Mouse (Mus musculus) embryonic facial prominence, embryonic 10.5 days (tissue): ENCODE data around the gene Bcap29. TPM values are rescaled to one million over a fixed set of nuclear protein-coding genes. Genes with fewer than 3 reads are reported as not detected.
A peak's percentile ranks its signal among the peaks of the same experiment; 100 is the strongest.
"Not testable (repeated sequence)": the region's sequence is repeated elsewhere in the genome, so short reads cannot be mapped to it uniquely, and the experiment has no call there.

ENCODE experiments used
- DNase-seq: peaks from one replicate; pipeline ENCODE4 v3.0.0-alpha.2; 2017; ENCODE audit warnings: low spot score
- H3K27ac ChIP-seq: fragments of 300-500 bp; sonication (generic); replicated peaks from 2 replicates; pipeline ENCODE4 v1.5.1; 2016; ENCODE audit warnings: mild to moderate bottlenecking
- H3K27me3 ChIP-seq: fragments of 300-500 bp; sonication (generic); replicated peaks from 2 replicates; pipeline ENCODE4 v1.6.1; 2016; ENCODE audit warnings: low read depth, mild to moderate bottlenecking; ENCODE audit not compliant: poor library complexity, severe bottlenecking
- H3K36me3 ChIP-seq: fragments of 300-500 bp; sonication (generic); replicated peaks from 2 replicates; pipeline ENCODE4 v1.6.1; 2016; ENCODE audit warnings: mild to moderate bottlenecking, moderate library complexity
- H3K4me1 ChIP-seq: fragments of 300-500 bp; sonication (generic); 2 replicates; pipeline ENCODE4 v1.6.1; 2016
- H3K4me3 ChIP-seq: fragments of 300-500 bp; sonication (generic); 2 replicates; pipeline ENCODE4 v1.5.1; 2016; ENCODE audit warnings: mild to moderate bottlenecking, moderate library complexity
- H3K9me3 ChIP-seq: fragments of 300-500 bp; sonication (generic); 2 replicates; pipeline ENCODE4 v1.6.1; 2016; ENCODE audit warnings: mild to moderate bottlenecking
- WGBS: fragments of 180-500 bp; shearing (Covaris S2); methylation state at CpG from one replicate; pipeline ENCODE4 v1.1.7; 2016; 5-methylcytosine and 5-hydroxymethylcytosine counted together
- polyA plus RNA-seq: library from polyadenylated mRNA; unstranded; fragments of >200 nt; fragmentation: Nextera tagmentation; extraction: Ambion mirVana; gene quantifications from 2 replicates; pipeline ENCODE4 v1.2.1, GENCODE M21; 2016

Gene Bcap29
- 26.5 and 30.2 TPM in 2 replicates for polyA plus RNA-seq

DNA sequence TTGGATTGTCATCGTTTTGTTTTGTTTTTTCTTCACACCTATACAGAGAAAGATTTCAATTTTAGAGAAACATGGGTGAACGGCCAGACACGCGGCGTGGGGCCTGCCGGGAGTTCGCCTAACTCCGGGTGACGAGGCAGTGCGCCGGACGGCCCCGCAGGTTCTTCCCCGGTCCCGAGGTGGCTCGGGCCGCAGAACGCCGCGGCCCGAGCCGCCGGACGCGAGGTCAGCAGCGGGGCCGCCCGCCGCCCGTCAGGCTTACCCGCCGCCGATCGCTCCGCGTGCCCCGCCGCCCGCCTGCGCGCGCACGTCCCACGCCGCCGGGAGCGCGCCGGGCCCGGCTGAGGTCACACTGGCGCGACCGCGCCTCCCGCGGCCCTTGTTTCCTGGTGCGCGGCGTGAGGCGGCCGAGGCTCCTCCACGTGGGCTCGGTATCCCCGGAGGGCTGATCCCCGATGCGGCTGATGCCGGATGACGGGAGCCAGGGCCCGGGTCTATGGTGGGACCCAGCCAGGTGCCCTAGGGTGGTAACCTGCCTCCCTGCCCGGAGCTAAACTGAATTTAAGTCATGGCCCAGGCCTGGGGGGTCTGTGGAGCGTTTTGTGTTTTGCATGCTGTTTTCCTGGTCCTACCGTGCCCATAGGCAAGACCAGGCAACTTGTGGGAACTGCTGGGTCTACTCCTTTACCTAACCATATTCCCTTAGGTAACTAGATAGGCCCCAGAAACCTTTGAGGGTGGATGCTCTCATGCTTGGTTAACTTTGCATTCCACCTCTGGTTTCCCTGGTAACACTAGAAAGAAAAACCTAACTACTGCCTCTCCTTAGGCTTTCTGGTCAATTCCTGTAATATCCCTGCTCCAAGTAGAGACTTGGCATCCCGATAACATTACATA is at the start of gene Bcap29:
Bcap29 (minus strand) TSS at position 316 of the 897 bp plus-strand sequence.
- 2% methylated on average over 73 of the region's 73 CpGs for WGBS
- peak within 1 kb of the TSS; percentile 68 for H3K4me3 ChIP-seq
- no peaks in the 10 kb centered on the region for H3K27me3 ChIP-seq
- peak within 1 kb of the TSS; percentile 95 for H3K27ac ChIP-seq
- no peaks in the 10 kb centered on the region for H3K9me3 ChIP-seq
- H3K36me3 ChIP-seq, result no peaks in the 10 kb centered on the region
- DNase-seq, result peak; percentile 84
- peaks cover 17% of the 10 kb centered on the region for H3K4me1 ChIP-seq

DNA sequence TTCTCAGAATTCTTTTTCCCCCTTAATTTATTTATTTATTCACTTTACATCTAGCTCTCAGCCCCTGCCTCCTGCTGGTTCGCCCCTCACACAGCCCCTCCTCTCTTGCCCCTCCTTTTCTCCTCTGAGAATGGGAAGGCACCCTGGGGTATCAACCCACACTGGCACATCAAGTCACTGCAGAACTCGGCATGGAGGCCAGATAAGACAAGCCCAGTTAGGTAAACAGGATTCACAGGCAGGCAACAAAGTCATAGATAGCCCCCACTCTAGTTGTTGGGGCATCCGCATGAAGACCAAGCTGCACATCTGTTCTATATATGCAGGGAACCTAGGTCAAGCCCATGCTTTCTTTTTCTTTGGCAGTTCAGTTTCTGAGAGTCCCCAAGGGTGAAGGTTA is 32.7 kb upstream of the Bcap29 start:
- Histone ChIP-seq H3K27ac (no peak overlapping the region), H3K9me3 (no peaks in the 10 kb centered on the region), H3K4me1 (peaks cover 4% of the 10 kb centered on the region; the same call in 1 of the 2 replicates), H3K4me3 (no peak overlapping the region), H3K27me3 (no peaks in the 10 kb centered on the region), H3K36me3 (peaks cover 77% of the 10 kb centered on the region)
- no peak for DNase-seq
- 60% methylated on average over 3 of the region's 3 CpGs for WGBS

DNA sequence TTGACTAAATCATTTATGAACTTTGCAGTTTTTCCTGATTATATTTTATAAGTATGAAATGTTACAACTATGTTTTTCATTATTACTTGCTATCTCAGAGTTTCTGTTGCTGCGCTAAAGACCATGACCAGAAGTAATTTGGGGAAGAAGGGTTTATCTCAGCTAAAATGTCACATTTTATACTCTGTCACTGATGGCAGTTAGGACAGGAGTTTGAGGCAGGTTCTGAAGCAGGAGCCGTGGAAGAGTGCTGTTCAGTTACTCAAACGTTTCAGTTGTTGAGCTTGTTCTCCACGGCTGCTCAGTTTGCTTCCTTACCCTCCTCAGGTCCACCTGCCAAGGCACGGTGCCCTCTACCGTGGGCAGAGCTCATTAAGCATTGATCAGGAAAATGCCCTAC is 31.5 kb upstream of the Bcap29 start:
- DNase-seq, result no peak
- Histone ChIP-seq H3K4me3 (no peak overlapping the region), H3K27ac (no peak overlapping the region), H3K9me3 (no peaks in the 10 kb centered on the region), H3K4me1 (peaks cover 4% of the 10 kb centered on the region; the same call in 1 of the 2 replicates), H3K27me3 (no peaks in the 10 kb centered on the region), H3K36me3 (peaks cover 71% of the 10 kb centered on the region)
- WGBS, result 58% methylated on average over 6 of the region's 6 CpGs

DNA sequence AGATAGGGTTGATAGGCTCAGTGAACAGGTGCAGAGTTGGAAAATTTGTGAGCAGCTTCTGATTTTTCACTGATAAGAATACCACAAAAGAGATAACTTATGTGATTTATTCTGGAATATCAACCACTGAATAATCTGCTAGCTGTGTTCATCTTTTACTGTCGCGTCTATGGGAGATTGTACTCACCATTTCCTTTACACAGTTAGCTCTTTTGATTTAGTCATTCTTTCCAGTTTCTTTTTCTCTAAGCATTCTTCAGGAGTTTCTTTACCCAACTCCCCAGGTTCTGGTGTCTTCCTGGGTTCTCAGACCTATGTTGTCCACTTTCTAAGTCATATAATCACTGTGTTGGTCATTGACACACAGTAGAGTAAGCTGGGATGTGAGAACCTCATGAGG is 22.4 kb upstream of the Bcap29 start:
- Histone ChIP-seq H3K4me1 (peaks cover 12% of the 10 kb centered on the region), H3K9me3 (no peaks in the 10 kb centered on the region), H3K36me3 (peaks cover 2% of the 10 kb centered on the region), H3K27me3 (no peaks in the 10 kb centered on the region), H3K4me3 (no peak overlapping the region), H3K27ac (no peak overlapping the region)
- WGBS, result 98% methylated on average over 2 of the region's 2 CpGs
- DNase-seq, result no peak

DNA sequence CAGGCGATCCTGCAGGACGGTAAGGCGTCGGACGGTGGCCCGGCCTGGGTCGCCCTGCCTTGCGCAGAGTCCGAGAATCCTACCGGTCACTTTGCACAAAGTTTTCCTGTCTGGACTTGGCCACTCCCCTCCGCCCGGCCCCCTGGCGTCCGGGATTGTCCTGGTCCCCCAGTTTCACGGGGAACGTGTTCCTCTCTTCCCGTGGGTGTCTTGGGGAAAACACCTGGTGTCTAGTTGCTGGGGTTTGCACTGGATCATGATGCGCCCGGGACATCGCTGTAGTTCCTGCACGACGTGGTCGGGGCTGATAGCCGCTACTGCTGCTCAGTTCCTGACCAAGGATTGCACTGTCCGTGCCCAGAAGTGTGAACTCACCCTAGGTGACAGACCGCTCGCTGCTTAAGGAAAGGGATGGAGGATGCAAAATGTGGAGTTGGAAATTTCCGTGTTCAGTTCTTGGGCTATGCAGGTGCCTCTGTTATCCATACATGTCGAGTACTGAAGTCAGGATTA is 20.6 kb upstream of the Bcap29 start:
- H3K36me3 ChIP-seq, result peaks cover 12% of the 10 kb centered on the region; the same call in 1 of the 2 replicates
- no peak for DNase-seq
- no peaks in the 10 kb centered on the region for H3K27me3 ChIP-seq
- H3K4me3 ChIP-seq, result peak overlapping the region; percentile 92
- no peaks in the 10 kb centered on the region for H3K9me3 ChIP-seq
- under 1% methylated on average over 29 of the region's 29 CpGs for WGBS
- peaks cover 12% of the 10 kb centered on the region for H3K4me1 ChIP-seq
- peak overlapping the region; percentile 91 for H3K27ac ChIP-seq

DNA sequence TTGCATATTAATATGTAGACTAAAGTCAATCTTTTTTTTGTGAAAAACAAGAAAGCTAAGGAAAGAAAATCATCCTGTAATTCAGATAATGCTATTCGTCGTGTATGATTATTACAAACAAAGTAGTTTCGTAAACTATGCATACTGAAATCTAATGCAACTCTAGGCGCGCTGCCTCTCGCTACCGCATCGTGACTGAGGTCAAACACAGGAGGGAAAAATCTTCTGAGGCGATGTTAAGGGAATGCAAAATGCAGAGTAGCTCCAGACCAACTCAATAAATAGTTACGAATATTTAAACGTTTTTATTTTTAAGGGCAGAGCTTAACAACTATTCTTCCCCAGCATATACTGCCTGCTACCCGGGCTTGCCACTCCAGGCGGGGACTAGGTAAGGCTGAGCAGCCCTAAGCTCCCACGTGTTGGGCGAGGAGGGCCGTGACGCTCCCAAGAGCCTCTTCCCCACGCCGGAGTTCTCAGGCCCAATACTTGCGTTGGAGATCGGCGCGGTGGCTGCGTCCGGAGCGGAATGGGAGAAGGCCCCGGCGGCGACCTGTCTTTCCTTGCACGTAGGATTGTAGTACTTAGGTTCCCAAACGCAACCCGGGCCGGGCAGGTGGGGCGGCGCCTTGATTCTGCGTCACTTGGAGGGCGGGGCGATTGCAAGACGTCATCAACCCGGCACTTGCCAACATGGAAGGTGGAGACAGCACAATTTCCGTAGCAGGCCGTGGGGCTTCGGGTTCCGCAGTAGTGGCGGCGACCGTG is 19.9 kb upstream of the Bcap29 start, which contains the start of the genes Dus4l and Cog5:
Dus4l (minus strand) TSS at position 630 of the 768 bp plus-strand sequence.
Cog5 (plus strand) TSS at position 673 of the 768 bp plus-strand sequence.
- no peaks in the 10 kb centered on the region for H3K27me3 ChIP-seq
- H3K9me3 ChIP-seq, result no peaks in the 10 kb centered on the region
- H3K4me1 ChIP-seq, result peaks cover 12% of the 10 kb centered on the region
- H3K36me3 ChIP-seq, result peaks cover 17% of the 10 kb centered on the region
- DNase-seq, result peak; percentile 97
- peak within 1 kb of the TSS; percentile 91 for H3K27ac ChIP-seq
- peak within 1 kb of the TSS; percentile 92 for H3K4me3 ChIP-seq
- WGBS, result under 1% methylated on average over 47 of the region's 47 CpGs

DNA sequence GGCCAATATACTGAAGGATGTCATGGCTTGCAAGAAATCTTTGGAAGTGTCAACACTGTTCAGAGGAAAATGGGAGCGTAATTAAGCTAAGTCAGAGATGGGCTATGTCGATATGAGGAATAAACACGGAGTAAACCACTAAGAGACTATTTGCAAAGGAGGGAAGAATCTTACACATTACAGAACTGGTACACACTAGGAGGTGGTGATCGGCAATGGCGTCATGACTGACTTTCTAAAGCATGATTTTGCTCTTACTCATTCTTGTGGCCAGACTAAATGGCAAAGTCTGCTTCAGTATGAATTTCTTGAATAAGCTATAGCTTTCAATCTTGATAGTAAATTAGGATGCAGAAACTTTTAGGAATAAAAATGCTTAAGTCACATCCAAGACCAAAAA is 19.2 kb upstream of the Bcap29 start:
- H3K27me3 ChIP-seq, result no peaks in the 10 kb centered on the region
- peaks cover 17% of the 10 kb centered on the region for H3K36me3 ChIP-seq
- no peak overlapping the region for H3K27ac ChIP-seq
- WGBS, result 75% methylated on average over 5 of the region's 5 CpGs
- peaks cover 12% of the 10 kb centered on the region for H3K4me1 ChIP-seq
- H3K9me3 ChIP-seq, result no peaks in the 10 kb centered on the region
- no peak for DNase-seq
- H3K4me3 ChIP-seq, result peak overlapping the region; percentile 92

DNA sequence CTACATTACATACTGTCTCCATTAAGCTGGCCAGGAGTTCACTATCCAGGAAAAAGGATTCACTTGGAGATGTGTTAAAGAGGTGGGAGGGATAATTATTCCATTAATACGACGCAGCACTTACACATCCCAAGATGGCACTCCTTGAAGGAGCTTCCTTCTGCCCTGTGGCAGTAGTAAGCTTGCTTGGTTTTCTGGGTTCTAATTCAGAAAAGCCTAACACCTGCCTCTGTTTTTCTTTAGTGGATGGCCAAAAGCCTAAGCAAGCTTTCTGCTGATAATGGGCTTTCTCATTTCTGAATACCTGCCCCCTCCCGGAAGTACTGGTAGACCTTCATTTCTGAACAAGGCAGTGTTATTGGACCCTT is 766 bp upstream of the Bcap29 start:
- no peaks in the 10 kb centered on the region for H3K9me3 ChIP-seq
- no peak for DNase-seq
- peak overlapping the region; percentile 95 for H3K27ac ChIP-seq
- peaks cover 4% of the 10 kb centered on the region for H3K36me3 ChIP-seq
- peak overlapping the region; percentile 68; the same call in 1 of the 2 replicates for H3K4me3 ChIP-seq
- peaks cover 17% of the 10 kb centered on the region for H3K4me1 ChIP-seq
- WGBS, result 86% methylated on average over 3 of the region's 3 CpGs
- no peaks in the 10 kb centered on the region for H3K27me3 ChIP-seq

DNA sequence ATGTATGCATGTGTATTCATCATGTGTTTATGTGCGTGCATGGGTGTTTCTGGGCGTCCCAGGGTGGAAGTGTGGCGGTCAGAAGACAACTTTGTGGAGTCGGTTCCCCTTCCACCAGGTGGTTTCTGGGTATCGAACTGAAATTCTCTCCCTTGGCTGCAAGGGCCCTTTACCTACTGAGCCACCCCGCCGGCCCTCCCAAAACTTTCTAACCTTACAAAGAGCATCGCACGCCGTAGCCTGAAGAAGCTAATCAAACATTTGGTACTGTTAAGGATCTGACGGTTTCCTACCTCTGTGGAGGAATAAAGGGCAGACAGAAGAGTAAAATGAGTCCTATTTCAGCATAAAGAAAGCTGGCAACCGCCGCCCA is 502 bp downstream of the Bcap29 start:
- Histone ChIP-seq H3K4me3 (peak overlapping the region; percentile 68), H3K4me1 (peaks cover 17% of the 10 kb centered on the region), H3K36me3 (no peaks in the 10 kb centered on the region), H3K9me3 (no peaks in the 10 kb centered on the region), H3K27ac (peak overlapping the region; percentile 95), H3K27me3 (no peaks in the 10 kb centered on the region)
- peak; percentile 59 for DNase-seq
- 10% methylated on average over 13 of the region's 13 CpGs for WGBS

DNA sequence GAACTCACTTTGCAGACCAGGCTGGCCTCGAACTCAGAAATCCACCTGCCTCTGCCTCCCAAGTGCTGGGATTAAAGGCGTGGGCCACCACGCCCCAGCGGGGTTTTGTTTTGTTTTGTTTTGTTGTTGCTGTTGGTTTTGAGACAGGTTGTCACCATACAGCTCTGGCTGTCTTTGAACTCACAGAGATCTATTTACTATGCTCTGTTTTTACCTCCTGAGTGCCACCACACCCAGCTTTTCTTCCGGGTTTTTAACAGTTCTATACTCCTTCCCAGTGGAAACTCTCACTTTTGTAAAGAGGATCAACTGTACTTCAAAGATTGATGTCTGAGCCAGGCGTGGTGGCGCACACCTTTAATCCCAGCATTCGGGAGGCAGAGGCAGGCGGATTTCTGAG is 6.1 kb downstream of the Bcap29 start:
- not testable (repeated sequence) for H3K4me3 ChIP-seq, H3K9me3 ChIP-seq, H3K27me3 ChIP-seq, DNase-seq, H3K27ac ChIP-seq, H3K4me1 ChIP-seq
- H3K36me3 ChIP-seq, result peaks cover 23% of the 10 kb centered on the region
- 92% methylated on average over 9 of the region's 9 CpGs for WGBS

DNA sequence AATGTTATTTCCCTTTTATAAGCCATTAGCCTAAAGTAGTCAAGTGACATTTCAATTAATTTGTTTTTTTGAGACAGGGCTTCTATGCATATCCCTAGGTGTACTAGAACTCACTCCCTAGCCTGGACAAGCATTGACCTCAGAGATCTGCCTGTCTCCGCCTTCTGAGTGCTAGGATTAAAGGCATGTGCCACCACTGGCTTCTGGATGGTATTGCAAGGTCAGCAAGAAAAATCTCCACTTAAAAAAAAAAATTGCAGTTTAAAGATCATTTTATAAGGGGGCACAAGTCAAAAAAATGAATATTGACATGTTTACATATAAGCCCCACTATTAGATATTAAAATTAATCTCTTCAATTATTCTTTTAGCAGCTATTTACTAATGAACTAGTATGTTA is 9.4 kb downstream of the Bcap29 start:
- H3K27me3 ChIP-seq, result no peaks in the 10 kb centered on the region
- peaks cover 23% of the 10 kb centered on the region for H3K36me3 ChIP-seq
- 90% methylated on average over 1 of the region's 1 CpGs for WGBS
- no peaks in the 10 kb centered on the region for H3K9me3 ChIP-seq
- DNase-seq, result no peak
- no peak overlapping the region for H3K4me3 ChIP-seq
- no peak overlapping the region for H3K27ac ChIP-seq
- no peaks in the 10 kb centered on the region for H3K4me1 ChIP-seq

DNA sequence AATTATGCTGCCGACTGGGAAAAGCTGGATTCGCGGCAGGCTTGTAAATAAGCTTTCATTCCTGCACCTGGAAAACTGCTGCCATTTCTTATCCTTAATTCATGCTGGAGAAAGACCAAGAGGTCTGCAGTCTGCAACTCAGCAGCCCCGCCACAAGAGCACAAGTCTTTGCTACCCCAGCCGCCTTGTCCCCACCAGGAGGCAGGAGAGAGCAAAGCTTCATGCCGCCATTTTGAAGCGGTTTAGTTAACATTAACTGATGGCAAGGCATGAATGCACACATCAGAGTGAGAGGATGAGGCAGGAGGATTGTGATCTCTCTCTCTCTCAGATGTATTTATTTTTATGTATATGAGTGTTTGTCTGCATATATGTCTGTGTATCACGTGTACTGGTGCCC is 14.4 kb downstream of the Bcap29 start:
- no peak for DNase-seq
- H3K36me3 ChIP-seq, result peaks cover 16% of the 10 kb centered on the region
- H3K27ac ChIP-seq, result no peak overlapping the region
- 0 out of 2 replicates have a peak, but pooled peaks cover 3% of the 10 kb centered on the region for H3K9me3 ChIP-seq
- 84% methylated on average over 8 of the region's 8 CpGs for WGBS
- H3K4me1 ChIP-seq, result no peaks in the 10 kb centered on the region
- H3K4me3 ChIP-seq, result no peak overlapping the region
- H3K27me3 ChIP-seq, result no peaks in the 10 kb centered on the region
